Mouse (Mus musculus) embryonic facial prominence, embryonic 13.5 days (tissue): Measurements from ENCODE around the gene Safb. TPM values are rescaled to one million over a fixed set of nuclear protein-coding genes. Genes with fewer than 3 reads are reported as not detected.

Experiments
- ATAC-seq: fragments of 200-750 bp; cut with Nextera tagmentation; 2 replicates; pipeline ENCODE4 v1.8.0; 2017; ENCODE audit warnings: low read depth; ENCODE audit not compliant: insufficient number of reproducible peaks, insufficient read depth, low FRiP score, low TSS enrichment
- H3K27ac ChIP-seq: fragments of 300-500 bp; sonication (generic); 2 replicates; pipeline ENCODE4 v1.5.1; 2015; ENCODE audit warnings: moderate library complexity, mild to moderate bottlenecking, inconsistent platforms
- H3K27me3 ChIP-seq: fragments of 300-500 bp; sonication (generic); 2 replicates; pipeline ENCODE4 v1.6.1; 2015; ENCODE audit warnings: mild to moderate bottlenecking, inconsistent platforms
- H3K36me3 ChIP-seq: fragments of 300-500 bp; sonication (generic); 2 replicates; pipeline ENCODE4 v1.6.1; 2015; ENCODE audit warnings: mild to moderate bottlenecking, inconsistent platforms
- H3K4me1 ChIP-seq: fragments of 300-500 bp; sonication (generic); 2 replicates; pipeline ENCODE4 v1.6.1; 2015; ENCODE audit warnings: inconsistent platforms
- H3K4me2 ChIP-seq: fragments of 300-500 bp; sonication (generic); 2 replicates; pipeline ENCODE4 v1.6.1; 2015; ENCODE audit warnings: moderate library complexity, mild to moderate bottlenecking, inconsistent platforms
- H3K4me3 ChIP-seq: fragments of 300-500 bp; sonication (generic); 2 replicates; pipeline ENCODE4 v1.5.1; 2015; ENCODE audit warnings: mild to moderate bottlenecking, inconsistent platforms
- H3K9ac ChIP-seq: fragments of 300-500 bp; sonication (generic); 2 replicates; pipeline ENCODE4 v1.6.1; 2015; ENCODE audit warnings: mild to moderate bottlenecking, inconsistent platforms
- H3K9me3 ChIP-seq: fragments of 300-500 bp; sonication (generic); 2 replicates; pipeline ENCODE4 v1.6.1; 2016; ENCODE audit warnings: inconsistent platforms
- WGBS: fragments of 180-500 bp; shearing (Covaris S2); methylation state at CpG from one replicate; pipeline ENCODE4 v1.1.7; 2015; ENCODE audit warnings: mixed read lengths; 5-methylcytosine and 5-hydroxymethylcytosine counted together
- polyA plus RNA-seq: library from polyadenylated mRNA; unstranded; fragments of >200 nt; fragmentation: Nextera tagmentation; extraction: Ambion mirVana; gene quantifications from 2 replicates; pipeline ENCODE4 v1.2.1, GENCODE M21; 2015

The Safb gene
- polyA plus RNA-seq, 1 experiment from 2014 or later = 119 TPM

GRCm38 (mm10) chr17:56547846-56548604 is 36.6 kb upstream of the Safb start:
- H3K27me3 ChIP-seq = no peaks in the 10 kb centered on the region
- ATAC-seq = no peak
- H3K4me3 ChIP-seq = no peak overlapping the region
- peaks cover 20% of the 10 kb centered on the region for H3K4me1 ChIP-seq
- no peak overlapping the region for H3K4me2 ChIP-seq
- WGBS = 65% methylated on average over 9 of the region's 9 CpGs
- H3K27ac ChIP-seq = no peak overlapping the region
- H3K36me3 ChIP-seq = 0 out of 2 replicates have a peak, but pooled peaks cover 3% of the 10 kb centered on the region
- no peak overlapping the region for H3K9ac ChIP-seq
- H3K9me3 ChIP-seq = no peaks in the 10 kb centered on the region

GRCm38 (mm10) chr17:56548605-56549105 is 36.0 kb upstream of the Safb start:
- WGBS = 33% methylated on average over 4 of the region's 4 CpGs
- Histone ChIP-seq H3K4me2 (no peak overlapping the region), H3K4me1 (peaks cover 20% of the 10 kb centered on the region), H3K9ac (no peak overlapping the region), H3K27ac (no peak overlapping the region), H3K9me3 (no peaks in the 10 kb centered on the region), H3K36me3 (0 out of 2 replicates have a peak, but pooled peaks cover 3% of the 10 kb centered on the region), H3K27me3 (no peaks in the 10 kb centered on the region), H3K4me3 (no peak overlapping the region)
- ATAC-seq = no peak

- no peaks in the 10 kb centered on the region for H3K9me3 ChIP-seq
- H3K27me3 ChIP-seq = no peaks in the 10 kb centered on the region
- no peak overlapping the region for H3K4me2 ChIP-seq
- H3K4me1 ChIP-seq = peaks cover 20% of the 10 kb centered on the region
- 0 out of 2 replicates have a peak, but pooled peaks cover 3% of the 10 kb centered on the region for H3K36me3 ChIP-seq
- H3K4me3 ChIP-seq = no peak overlapping the region
- 77% methylated on average over 12 of the region's 12 CpGs for WGBS
- no peak overlapping the region for H3K9ac ChIP-seq
- no peak for ATAC-seq
- H3K27ac ChIP-seq = 0 out of 2 replicates have a peak overlapping the region, but pooled peaks have one; percentile 2
These were observed 33.7 kb upstream of the Safb start for GRCm38 (mm10) chr17:56550784-56551475.

GRCm38 (mm10) chr17:56551841-56552581 is 32.6 kb upstream of the Safb start:
- Histone ChIP-seq H3K27ac (0 out of 2 replicates have a peak overlapping the region, but pooled peaks have one; percentile 11), H3K4me2 (no peak overlapping the region), H3K4me3 (no peak overlapping the region), H3K4me1 (peaks cover 19% of the 10 kb centered on the region), H3K9me3 (no peaks in the 10 kb centered on the region), H3K27me3 (no peaks in the 10 kb centered on the region), H3K36me3 (0 out of 2 replicates have a peak, but pooled peaks cover 3% of the 10 kb centered on the region), H3K9ac (no peak overlapping the region)
- ATAC-seq = no peak
- 77% methylated on average over 6 of the region's 6 CpGs for WGBS

GRCm38 (mm10) chr17:56552781-56553363 is 31.8 kb upstream of the Safb start:
- Histone ChIP-seq H3K9me3 (no peaks in the 10 kb centered on the region), H3K4me3 (no peak overlapping the region), H3K27ac (no peak overlapping the region), H3K4me2 (no peak overlapping the region), H3K4me1 (peaks cover 15% of the 10 kb centered on the region), H3K9ac (no peak overlapping the region), H3K36me3 (0 out of 2 replicates have a peak, but pooled peaks cover 3% of the 10 kb centered on the region), H3K27me3 (no peaks in the 10 kb centered on the region)
- 65% methylated on average over 5 of the region's 5 CpGs for WGBS
- no peak for ATAC-seq

GRCm38 (mm10) chr17:56554122-56554551 is 30.5 kb upstream of the Safb start, which contains the start of gene Gm20219:
Gm20219 (minus strand) TSS chr17:56554387.
- no peak for ATAC-seq
- H3K4me2 ChIP-seq = no peak within 1 kb of the TSS
- no peaks in the 10 kb centered on the region for H3K9me3 ChIP-seq
- H3K4me3 ChIP-seq = no peak within 1 kb of the TSS
- peaks cover 10% of the 10 kb centered on the region for H3K4me1 ChIP-seq
- 0 out of 2 replicates have a peak, but pooled peaks cover 3% of the 10 kb centered on the region for H3K36me3 ChIP-seq
- H3K27ac ChIP-seq = 0 out of 2 replicates have a peak within 1 kb of the TSS, but pooled peaks have one; percentile 55
- H3K9ac ChIP-seq = 0 out of 2 replicates have a peak within 1 kb of the TSS, but pooled peaks have one; percentile 4
- 74% methylated on average over 20 of the region's 20 CpGs for WGBS
- H3K27me3 ChIP-seq = no peaks in the 10 kb centered on the region

GRCm38 (mm10) chr17:56558448-56558847 is 26.2 kb upstream of the Safb start:
- WGBS = 25% methylated on average over 3 of the region's 3 CpGs
- Histone ChIP-seq H3K36me3 (peaks cover 28% of the 10 kb centered on the region), H3K4me1 (no peaks in the 10 kb centered on the region), H3K27ac (no peak overlapping the region), H3K9ac (no peak overlapping the region), H3K4me3 (no peak overlapping the region), H3K4me2 (no peak overlapping the region), H3K9me3 (no peaks in the 10 kb centered on the region), H3K27me3 (no peaks in the 10 kb centered on the region)
- no peak for ATAC-seq

GRCm38 (mm10) chr17:56559386-56559785 is 25.2 kb upstream of the Safb start:
- H3K36me3 ChIP-seq = peaks cover 38% of the 10 kb centered on the region
- WGBS = 70% methylated on average over 3 of the region's 3 CpGs
- no peak for ATAC-seq
- no peaks in the 10 kb centered on the region for H3K27me3 ChIP-seq
- no peak overlapping the region for H3K4me2 ChIP-seq
- no peaks in the 10 kb centered on the region for H3K4me1 ChIP-seq
- no peak overlapping the region for H3K4me3 ChIP-seq
- no peak overlapping the region for H3K9ac ChIP-seq
- H3K9me3 ChIP-seq = no peaks in the 10 kb centered on the region
- H3K27ac ChIP-seq = no peak overlapping the region

GRCm38 (mm10) chr17:56560131-56560530 is 24.5 kb upstream of the Safb start:
- Histone ChIP-seq H3K36me3 (peaks cover 45% of the 10 kb centered on the region), H3K4me2 (no peak overlapping the region), H3K9ac (no peak overlapping the region), H3K27ac (no peak overlapping the region), H3K4me3 (no peak overlapping the region), H3K4me1 (no peaks in the 10 kb centered on the region), H3K9me3 (no peaks in the 10 kb centered on the region), H3K27me3 (no peaks in the 10 kb centered on the region)
- WGBS = 69% methylated on average over 1 of the region's 1 CpGs
- no peak for ATAC-seq

GRCm38 (mm10) chr17:56561866-56562265 is 22.8 kb upstream of the Safb start:
- Histone ChIP-seq H3K36me3 (peaks cover 62% of the 10 kb centered on the region), H3K9me3 (no peaks in the 10 kb centered on the region), H3K9ac (no peak overlapping the region), H3K27ac (no peak overlapping the region), H3K4me2 (no peak overlapping the region), H3K27me3 (no peaks in the 10 kb centered on the region), H3K4me1 (no peaks in the 10 kb centered on the region), H3K4me3 (no peak overlapping the region)
- ATAC-seq = no peak
- WGBS = 95% methylated on average over 2 of the region's 2 CpGs

- no peak overlapping the region for H3K9ac ChIP-seq
- no peak overlapping the region for H3K4me3 ChIP-seq
- H3K4me1 ChIP-seq = no peaks in the 10 kb centered on the region
- WGBS = 92% methylated on average over 29 of the region's 29 CpGs
- H3K27ac ChIP-seq = no peak overlapping the region
- no peaks in the 10 kb centered on the region for H3K27me3 ChIP-seq
- no peak overlapping the region for H3K4me2 ChIP-seq
- no peaks in the 10 kb centered on the region for H3K9me3 ChIP-seq
- no peak for ATAC-seq
- peaks cover 100% of the 10 kb centered on the region for H3K36me3 ChIP-seq
These were observed 18.3 kb upstream of the Safb start for GRCm38 (mm10) chr17:56566293-56566692.
